ENCODE assay signal across 8 mouse cellular contexts in genomic region chr10:127555703-127556102, GRCm38 (mm10). TPM values are rescaled to one million over a fixed set of nuclear protein-coding genes. Genes with fewer than 3 reads are reported as not detected.
DNase-seq lines count a peak whose midpoint lies in the region; ATAC-seq and TF ChIP-seq lines count a peak whose summit lies in the region.
"Had no signal": no experiment of that assay in that cellular context is flagged by ENCODE, and none has a peak within 500 bp of the region (broad histone marks: within the 10 kb centered on the region; RNA-seq: fewer than 3 reads in every experiment).

No protein-coding gene starts in this region.

- H3K4me1 ChIP-seq in bone marrow, adult 2 months (ENCODE audit: control insufficient read depth, insufficient read depth, low read length) = no peaks in the 10 kb centered on the region
- H3K4me1 ChIP-seq: embryonic facial prominence, embryonic 15.5 days had no signal

- peak; percentile 58 for TF ChIP-seq CTCF in left cerebral cortex, adult 2 months (IDR thresholded peaks at IDR 0.05)
- peak; percentile 77 for TF ChIP-seq CTCF in bone marrow, adult 2 months (IDR thresholded peaks at IDR 0.05; ENCODE audit: control insufficient read depth, insufficient read depth, low read length)

- WGBS in bone marrow, adult 2 months = 84% methylated on average over 18 of the region's 18 CpGs

- peak; percentile 75 for ATAC-seq in granulocyte monocyte progenitor cell, adult 5-6 weeks (replicated peaks; ENCODE audit: poor library complexity, severe bottlenecking)

- intact Hi-C loops in left cerebral cortex, adult 2 months (cut with DNase I) = no loop called here

- TF ChIP-seq POLR2A in bone marrow, adult 2 months (IDR thresholded peaks at IDR 0.05; ENCODE audit: borderline replicate concordance, control insufficient read depth, low read depth, low read length) = no peak

- no peak overlapping the region for H3K4me3 ChIP-seq in left cerebral cortex, adult 2 months
- no peak overlapping the region for H3K4me3 ChIP-seq in bone marrow, adult 2 months (replicated peaks; ENCODE audit: control insufficient read depth, low read depth, low read length)
- H3K4me3 ChIP-seq: embryonic facial prominence, embryonic 15.5 days had no signal

- DNase-seq in left cerebral cortex, adult 2 months (ENCODE audit: extremely low spot score in 1 of 2, low spot score in 2 of 2) = no peak
- no peak for DNase-seq in left cerebral cortex, adult 11 months (ENCODE audit: low spot score)
- peak; percentile 25 for DNase-seq in naive thymus-derived CD4-positive, alpha-beta T cell, adult 2 months (ENCODE audit: low read depth)
- no peak for DNase-seq in gastrocnemius, adult 8-10 months (ENCODE audit: low spot score in 2 of 2)
- no peak for DNase-seq in layer of hippocampus, adult 9-10 months (ENCODE audit: low spot score)

- no peak overlapping the region for H3K27ac ChIP-seq in left cerebral cortex, adult 2 months
- H3K27ac ChIP-seq in bone marrow, adult 2 months (ENCODE audit: control insufficient read depth, insufficient read depth, low read depth, low read length, poor library complexity) = no peak overlapping the region
- H3K27ac ChIP-seq: embryonic facial prominence, embryonic 15.5 days had no signal

RNA-seq across cellular contexts. Expression of gene Nxph4, which starts 21.3 kb away (rescaled TPM):
- 1 to 10 TPM; 5.4 to 5.5 TPM for total RNA-seq in left cerebral cortex, adult 2 months (2021)
- not detected in 2 replicates for polyA plus RNA-seq in bone marrow, adult 2 months (2011; ENCODE audit: insufficient read depth, insufficient read length, low replicate concordance, missing spikeins)
- total RNA-seq in granulocyte monocyte progenitor cell, adult 5-6 weeks (2014; fragmentation: Nextera tagmentation) = not detected in 2 replicates
- not detected in 2 replicates for total RNA-seq in granulocyte monocyte progenitor cell, adult 5-6 weeks (2017)
- total RNA-seq in gastrocnemius, adult 8-10 months (2022) = under 1 TPM in 2 of 4 experiments, not detected in 2; 0.16 to 0.27 TPM

RNA-seq across cellular contexts. Expression of gene Shmt2, which starts 33.5 kb away (rescaled TPM):
- total RNA-seq in left cerebral cortex, adult 2 months (2021) = 10 to 100 TPM; 24.1 to 26.0 TPM
- 36.7 and 39.9 TPM in 2 replicates for polyA plus RNA-seq in bone marrow, adult 2 months (2011; ENCODE audit: insufficient read depth, insufficient read length, low replicate concordance, missing spikeins)
- 126 and 187 TPM in 2 replicates for total RNA-seq in granulocyte monocyte progenitor cell, adult 5-6 weeks (2014; fragmentation: Nextera tagmentation)
- 102 and 103 TPM in 2 replicates for total RNA-seq in granulocyte monocyte progenitor cell, adult 5-6 weeks (2017)
- 10 to 100 TPM; 20.3 to 23.0 (median 22.8) TPM for total RNA-seq in gastrocnemius, adult 8-10 months (2022)

RNA-seq across cellular contexts. Expression of gene Ndufa4l2, which starts 40.9 kb away (rescaled TPM):
- 1 to 10 TPM; 4.2 to 5.6 TPM for total RNA-seq in left cerebral cortex, adult 2 months (2021)
- not detected in 2 replicates for polyA plus RNA-seq in bone marrow, adult 2 months (2011; ENCODE audit: insufficient read depth, insufficient read length, low replicate concordance, missing spikeins)
- total RNA-seq in granulocyte monocyte progenitor cell, adult 5-6 weeks (2014; fragmentation: Nextera tagmentation) = 1.2 TPM in 1 of 2 replicates, not detected in the other
- not detected in 2 replicates for total RNA-seq in granulocyte monocyte progenitor cell, adult 5-6 weeks (2017)
- total RNA-seq in gastrocnemius, adult 8-10 months (2022) = 10 to 100 TPM in 1 of 4 experiments, 1 to 10 TPM in 3; 4.6 to 11.1 (median 7.6) TPM

RNA-seq across cellular contexts. Expression of gene Stac3, which starts 54.2 kb away (rescaled TPM):
- 1 to 10 TPM; 2.6 to 9.9 TPM for total RNA-seq in left cerebral cortex, adult 2 months (2021)
- 2.4 and 5.0 TPM in 2 replicates for polyA plus RNA-seq in bone marrow, adult 2 months (2011; ENCODE audit: insufficient read depth, insufficient read length, low replicate concordance, missing spikeins)
- 0.90 TPM in 1 of 2 replicates, not detected in the other for total RNA-seq in granulocyte monocyte progenitor cell, adult 5-6 weeks (2014; fragmentation: Nextera tagmentation)
- total RNA-seq in granulocyte monocyte progenitor cell, adult 5-6 weeks (2017) = 0.13 and 0.26 TPM in 2 replicates
- total RNA-seq in gastrocnemius, adult 8-10 months (2022) = 100 to 1,000 TPM; 386 to 447 (median 408) TPM

Comparison
In these comparisons a context has a peak if more than half of its experiments do, and no peak if none do; other contexts are left out.
1. RNA of gene Nxph4, which starts 21.3 kb away (total RNA-seq): 5.4 to 5.5 TPM in left cerebral cortex, adult 2 months; 0.16 to 0.27 TPM in gastrocnemius, adult 8-10 months and not detected in granulocyte monocyte progenitor cell, adult 5-6 weeks; every median in the first group is over 4 times any median in the second.